Comparison of ENCODE assay signal across 9 mouse cellular contexts in the genomic region with DNA sequence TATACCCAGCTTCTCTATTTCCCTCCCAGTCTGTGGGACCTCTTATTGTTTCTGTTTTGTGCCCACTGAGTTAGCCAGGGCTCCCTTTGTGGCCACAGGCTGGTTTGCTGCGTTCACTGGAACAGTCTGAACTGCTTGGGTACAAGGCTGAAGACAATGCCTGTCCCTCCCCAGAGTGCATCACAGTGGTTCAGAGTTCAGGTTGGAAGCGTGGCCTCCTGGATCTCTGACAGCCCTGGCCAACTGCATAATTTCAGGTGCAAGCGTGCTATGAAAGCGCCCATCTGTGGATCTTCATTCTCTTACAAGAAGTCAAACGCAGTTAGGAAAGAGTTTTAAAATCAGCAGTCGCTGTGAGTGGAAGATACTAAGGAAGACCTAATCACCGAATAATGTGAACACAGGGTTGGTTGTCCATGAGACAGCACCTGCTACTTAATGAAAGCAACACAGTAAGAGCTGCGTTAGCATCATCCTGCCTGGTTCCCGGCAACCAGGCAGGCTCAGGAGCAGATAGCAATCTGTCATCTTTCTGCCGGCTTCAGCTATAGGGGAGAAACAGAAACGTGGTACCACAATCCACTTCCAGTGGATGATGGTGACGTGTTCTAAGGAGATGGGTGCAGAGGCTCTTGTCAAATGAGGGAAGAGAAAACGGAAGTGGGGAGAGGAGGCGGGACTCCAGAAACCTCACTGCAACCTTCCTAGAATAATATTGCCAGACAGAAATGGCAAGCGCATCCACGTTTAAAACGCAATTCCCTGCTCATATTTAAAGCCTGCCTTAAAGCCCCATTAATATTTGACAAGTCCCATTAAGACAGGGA. TPM values are rescaled to one million over a fixed set of nuclear protein-coding genes. Genes with fewer than 3 reads are reported as not detected.
A peak's percentile ranks its signal among the peaks of the same experiment; 100 is the strongest.
DNase-seq lines count a peak whose midpoint lies in the region; ATAC-seq lines count a peak whose summit lies in the region.
"Had no signal": no experiment of that assay in that cellular context is flagged by ENCODE, and none has a peak within 500 bp of the region (broad histone marks: within the 10 kb centered on the region; RNA-seq: fewer than 3 reads in every experiment).

No protein-coding gene starts in this region.

- H3K27ac ChIP-seq in forebrain, embryonic 11.5 days (ENCODE audit: low read depth, low read length) = peak overlapping the region; percentile 79
- H3K27ac ChIP-seq in hindbrain, embryonic 13.5 days = peak overlapping the region; percentile 99

- peak; percentile 11; the same call in 1 of the 2 replicates for ATAC-seq in forebrain, embryonic 11.5 days (replicated peaks; ENCODE audit: low FRiP score)
- peak; percentile 88 for ATAC-seq in hindbrain, embryonic 13.5 days (ENCODE audit: low FRiP score)

- H3K4me1 ChIP-seq in forebrain, embryonic 11.5 days (replicated peaks; ENCODE audit: control insufficient read depth, insufficient read depth, low read length) = peaks cover 51% of the 10 kb centered on the region
- H3K4me1 ChIP-seq in hindbrain, embryonic 13.5 days (replicated peaks) = peaks cover 79% of the 10 kb centered on the region

- H3K9me3 ChIP-seq in forebrain, embryonic 11.5 days (ENCODE audit: control insufficient read depth, low read length) = no peaks in the 10 kb centered on the region
- no peaks in the 10 kb centered on the region for H3K9me3 ChIP-seq in hindbrain, embryonic 13.5 days

- no peaks in the 10 kb centered on the region for H3K36me3 ChIP-seq in forebrain, embryonic 11.5 days (ENCODE audit: control insufficient read depth, insufficient read depth, low read length)
- H3K36me3 ChIP-seq in hindbrain, embryonic 13.5 days = no peaks in the 10 kb centered on the region

- peak; percentile 29 to 65 for DNase-seq in CD8-positive naive resting alpha-beta T cell, adult 2 months (ENCODE audit: low read depth in 2 of 2, low spot score in 2 of 2)
- peak; percentile 97 for DNase-seq in brain, adult 2 months (ENCODE audit: low read depth, low spot score)
- peak; percentile 58 for DNase-seq in forebrain, embryonic 11.5 days (ENCODE audit: low spot score)
- peak; percentile 70 to 81 for DNase-seq in left cerebral cortex, adult 18-20 months (ENCODE audit: low spot score in 2 of 2)
- DNase-seq in lung, postnatal 36 days = peak; percentile 84
- peak; percentile 70 for DNase-seq in right cerebral cortex, postnatal 25 days
- no peak for DNase-seq in ovary, postnatal 14 days (ENCODE audit: low spot score)

- H3K4me2 ChIP-seq in forebrain, embryonic 11.5 days (ENCODE audit: low read depth, low read length, severe bottlenecking) = peak overlapping the region; percentile 68
- peak overlapping the region; percentile 86 for H3K4me2 ChIP-seq in hindbrain, embryonic 13.5 days

- peak overlapping the region; percentile 74 for H3K9ac ChIP-seq in forebrain, embryonic 11.5 days (ENCODE audit: low read length)
- peak overlapping the region; percentile 85 for H3K9ac ChIP-seq in hindbrain, embryonic 13.5 days

- WGBS in forebrain, embryonic 11.5 days = 24% methylated on average over 17 of the region's 17 CpGs
- WGBS in hindbrain, embryonic 13.5 days = 17% methylated on average over 17 of the region's 17 CpGs

- H3K27me3 ChIP-seq in forebrain, embryonic 11.5 days (ENCODE audit: control insufficient read depth, insufficient read depth, low read length) = no peaks in the 10 kb centered on the region
- H3K27me3 ChIP-seq in hindbrain, embryonic 13.5 days = no peaks in the 10 kb centered on the region

- H3K4me3 ChIP-seq in forebrain, embryonic 11.5 days (ENCODE audit: low read depth, low read length) = peak overlapping the region; percentile 33
- peak overlapping the region; percentile 44 for H3K4me3 ChIP-seq in hindbrain, embryonic 13.5 days

RNA-seq across cellular contexts. Expression of a gene that starts 37.4 kb away (rescaled TPM):
- polyA plus RNA-seq in forebrain, embryonic 11.5 days (2014; fragmentation: Nextera tagmentation; extraction: Ambion mirVana) = 142 and 160 TPM in 2 replicates
- polyA plus RNA-seq in hindbrain, embryonic 13.5 days (2015; fragmentation: Nextera tagmentation; extraction: Ambion mirVana) = 28.1 and 28.2 TPM in 2 replicates
- total RNA-seq in left cerebral cortex, adult 18-20 months (2021) = 10 to 100 TPM; 65.4 to 66.8 TPM

RNA-seq across cellular contexts. Expression of a gene that starts 38.8 kb away (rescaled TPM):
- polyA plus RNA-seq in forebrain, embryonic 11.5 days (2014; fragmentation: Nextera tagmentation; extraction: Ambion mirVana) = 5,083 and 5,852 TPM in 2 replicates
- polyA plus RNA-seq in hindbrain, embryonic 13.5 days (2015; fragmentation: Nextera tagmentation; extraction: Ambion mirVana) = 15,152 and 15,804 TPM in 2 replicates
- total RNA-seq in left cerebral cortex, adult 18-20 months (2021) = 100 to 1,000 TPM; 874 to 893 TPM

RNA-seq across cellular contexts. Expression of a gene that starts 38.9 kb away (rescaled TPM):
- polyA plus RNA-seq in forebrain, embryonic 11.5 days (2014; fragmentation: Nextera tagmentation; extraction: Ambion mirVana) = not detected in 2 replicates
- not detected in 2 replicates for polyA plus RNA-seq in hindbrain, embryonic 13.5 days (2015; fragmentation: Nextera tagmentation; extraction: Ambion mirVana)
- not detected for total RNA-seq in left cerebral cortex, adult 18-20 months (2021)
- total RNA-seq: left cerebral cortex, adult 8-10 months had no signal

RNA-seq across cellular contexts. Expression of a gene that starts 57.9 kb away (rescaled TPM):
- polyA plus RNA-seq in forebrain, embryonic 11.5 days (2014; fragmentation: Nextera tagmentation; extraction: Ambion mirVana) = 2,366 and 2,605 TPM in 2 replicates
- 1,016 and 1,054 TPM in 2 replicates for polyA plus RNA-seq in hindbrain, embryonic 13.5 days (2015; fragmentation: Nextera tagmentation; extraction: Ambion mirVana)
- 100 to 1,000 TPM; 584 to 602 TPM for total RNA-seq in left cerebral cortex, adult 18-20 months (2021)
